Mouse (Mus musculus) limb, embryonic 10.5 days (tissue): ENCODE measurements at regions not wholly inside any gene's neighbourhood (a gene's known extent, or its start where the extent isn't known, plus 50 kb on each side); places are given as distances from the start of the nearest gene placed in this dataset.

ENCODE experiments used
- DNase-seq: peaks from one replicate; pipeline ENCODE4 v3.0.0-alpha.2; 2017; ENCODE audit warnings: low spot score
- H3K27ac ChIP-seq: fragments of 300-500 bp; sonication (generic); 2 replicates; pipeline ENCODE4 v1.5.1; 2016; ENCODE audit warnings: mild to moderate bottlenecking
- H3K27me3 ChIP-seq: fragments of 300-500 bp; sonication (generic); 2 replicates; pipeline ENCODE4 v1.6.1; 2016; ENCODE audit warnings: low read depth, mild to moderate bottlenecking; ENCODE audit not compliant: poor library complexity, severe bottlenecking
- H3K36me3 ChIP-seq: fragments of 300-500 bp; sonication (generic); 2 replicates; pipeline ENCODE4 v1.6.1; 2016; ENCODE audit warnings: mild to moderate bottlenecking, moderate library complexity
- H3K4me1 ChIP-seq: fragments of 300-500 bp; sonication (generic); 2 replicates; pipeline ENCODE4 v1.6.1; 2016
- H3K4me3 ChIP-seq: fragments of 300-500 bp; sonication (generic); 2 replicates; pipeline ENCODE4 v1.5.1; 2016; ENCODE audit warnings: mild to moderate bottlenecking, moderate library complexity
- H3K9me3 ChIP-seq: fragments of 300-500 bp; sonication (generic); replicated peaks from 2 replicates; pipeline ENCODE4 v1.6.1; 2016; ENCODE audit warnings: mild to moderate bottlenecking
- WGBS: fragments of 180-500 bp; shearing (Covaris S2); methylation state at CpG from one replicate; pipeline ENCODE4 v1.1.7; 2016; 5-methylcytosine and 5-hydroxymethylcytosine counted together

GRCm38 (mm10) chr6:100491811-100492210 lies 179.1 kb downstream of the Shq1 start:
- DNase-seq = no peak
- H3K36me3 ChIP-seq = no peaks in the 10 kb centered on the region
- H3K4me1 ChIP-seq = no peaks in the 10 kb centered on the region; the same call in 1 of the 2 replicates
- no peaks in the 10 kb centered on the region for H3K9me3 ChIP-seq
- 91% methylated on average over 6 of the region's 6 CpGs for WGBS
- H3K27me3 ChIP-seq = peaks cover 11% of the 10 kb centered on the region
- no peak overlapping the region for H3K27ac ChIP-seq
- H3K4me3 ChIP-seq = no peak overlapping the region

- no peaks in the 10 kb centered on the region; the same call in 1 of the 2 replicates for H3K4me1 ChIP-seq
- peaks cover 11% of the 10 kb centered on the region for H3K27me3 ChIP-seq
- DNase-seq = no peak
- H3K27ac ChIP-seq = no peak overlapping the region
- no peaks in the 10 kb centered on the region for H3K9me3 ChIP-seq
- WGBS = 91% methylated on average over 7 of the region's 7 CpGs
- no peaks in the 10 kb centered on the region for H3K36me3 ChIP-seq
- no peak overlapping the region for H3K4me3 ChIP-seq
Measured at GRCm38 (mm10) chr6:100490920-100491712, 179.8 kb downstream of the Shq1 start.

GRCm38 (mm10) chr6:100483836-100484235 lies 187.1 kb downstream of the Shq1 start:
- H3K9me3 ChIP-seq = no peaks in the 10 kb centered on the region
- H3K4me1 ChIP-seq = peaks cover 16% of the 10 kb centered on the region
- 59% methylated on average over 3 of the region's 3 CpGs for WGBS
- DNase-seq = no peak
- H3K36me3 ChIP-seq = no peaks in the 10 kb centered on the region
- H3K4me3 ChIP-seq = no peak overlapping the region
- H3K27ac ChIP-seq = no peak overlapping the region
- peaks cover 38% of the 10 kb centered on the region for H3K27me3 ChIP-seq

GRCm38 (mm10) chr6:100483084-100483810 lies 187.7 kb downstream of the Shq1 start:
- Histone ChIP-seq H3K9me3 (no peaks in the 10 kb centered on the region), H3K27me3 (peaks cover 38% of the 10 kb centered on the region), H3K4me1 (peaks cover 16% of the 10 kb centered on the region), H3K4me3 (no peak overlapping the region), H3K36me3 (no peaks in the 10 kb centered on the region), H3K27ac (no peak overlapping the region)
- no peak for DNase-seq
- 7% methylated on average over 14 of the region's 14 CpGs for WGBS

GRCm38 (mm10) chr6:100482572-100482971 lies 188.4 kb downstream of the Shq1 start:
- Histone ChIP-seq H3K9me3 (no peaks in the 10 kb centered on the region), H3K36me3 (no peaks in the 10 kb centered on the region), H3K4me3 (no peak overlapping the region), H3K27me3 (peaks cover 44% of the 10 kb centered on the region), H3K27ac (no peak overlapping the region), H3K4me1 (peaks cover 16% of the 10 kb centered on the region)
- DNase-seq = no peak
- WGBS = 47% methylated on average over 7 of the region's 7 CpGs

GRCm38 (mm10) chr6:100480525-100480924 lies 190.4 kb downstream of the Shq1 start:
- DNase-seq = no peak
- Histone ChIP-seq H3K27ac (no peak overlapping the region), H3K27me3 (peaks cover 43% of the 10 kb centered on the region), H3K9me3 (no peaks in the 10 kb centered on the region), H3K4me1 (peaks cover 16% of the 10 kb centered on the region), H3K36me3 (no peaks in the 10 kb centered on the region), H3K4me3 (no peak overlapping the region)
- 85% methylated on average over 3 of the region's 3 CpGs for WGBS

- H3K27me3 ChIP-seq = peaks cover 41% of the 10 kb centered on the region
- no peaks in the 10 kb centered on the region for H3K36me3 ChIP-seq
- no peak overlapping the region for H3K4me3 ChIP-seq
- no peak overlapping the region for H3K27ac ChIP-seq
- WGBS = 79% methylated on average over 6 of the region's 6 CpGs
- H3K9me3 ChIP-seq = no peaks in the 10 kb centered on the region
- H3K4me1 ChIP-seq = peaks cover 16% of the 10 kb centered on the region
- no peak for DNase-seq
Measured at GRCm38 (mm10) chr6:100479881-100480280, 191.1 kb downstream of the Shq1 start.

GRCm38 (mm10) chr6:100479455-100479854 lies 191.5 kb downstream of the Shq1 start:
- H3K4me1 ChIP-seq = peaks cover 16% of the 10 kb centered on the region
- no peak overlapping the region for H3K4me3 ChIP-seq
- H3K9me3 ChIP-seq = no peaks in the 10 kb centered on the region
- peaks cover 36% of the 10 kb centered on the region for H3K27me3 ChIP-seq
- no peak for DNase-seq
- no peak overlapping the region for H3K27ac ChIP-seq
- no peaks in the 10 kb centered on the region for H3K36me3 ChIP-seq
- 88% methylated on average over 4 of the region's 4 CpGs for WGBS

GRCm38 (mm10) chr6:100476550-100477366 lies 189.5 kb upstream of the Rybp start:
- 81% methylated on average over 6 of the region's 6 CpGs for WGBS
- peaks cover 14% of the 10 kb centered on the region for H3K27me3 ChIP-seq
- H3K4me1 ChIP-seq = no peaks in the 10 kb centered on the region

GRCm38 (mm10) chr6:100475341-100475955 lies 188.2 kb upstream of the Rybp start:
- H3K9me3 ChIP-seq = peaks cover 9% of the 10 kb centered on the region; the same call in 1 of the 2 replicates
- 78% methylated on average over 4 of the region's 4 CpGs for WGBS

More at GRCm38 (mm10) chr6:100476550-100477366, 189.5 kb upstream of the Rybp start:
- Histone ChIP-seq H3K27ac (no peak overlapping the region), H3K4me3 (no peak overlapping the region), H3K36me3 (no peaks in the 10 kb centered on the region), H3K9me3 (peaks cover 6% of the 10 kb centered on the region; the same call in 1 of the 2 replicates)
- DNase-seq = no peak

GRCm38 (mm10) chr6:100474326-100474725 lies 187.0 kb upstream of the Rybp start:
- H3K27ac ChIP-seq = no peak overlapping the region
- 0 out of 2 replicates have a peak, but pooled peaks cover 12% of the 10 kb centered on the region for H3K27me3 ChIP-seq
- no peaks in the 10 kb centered on the region for H3K4me1 ChIP-seq
- no peak overlapping the region for H3K4me3 ChIP-seq
- no peak for DNase-seq
- peaks cover 9% of the 10 kb centered on the region; the same call in 1 of the 2 replicates for H3K9me3 ChIP-seq
- 77% methylated on average over 9 of the region's 9 CpGs for WGBS
- H3K36me3 ChIP-seq = no peaks in the 10 kb centered on the region

More at GRCm38 (mm10) chr6:100475341-100475955, 188.2 kb upstream of the Rybp start:
- Histone ChIP-seq H3K27me3 (0 out of 2 replicates have a peak, but pooled peaks cover 8% of the 10 kb centered on the region), H3K27ac (no peak overlapping the region), H3K4me3 (no peak overlapping the region), H3K36me3 (no peaks in the 10 kb centered on the region), H3K4me1 (no peaks in the 10 kb centered on the region)
- no peak for DNase-seq

- no peak overlapping the region for H3K4me3 ChIP-seq
- no peak for DNase-seq
- no peaks in the 10 kb centered on the region for H3K4me1 ChIP-seq
- H3K9me3 ChIP-seq = peaks cover 9% of the 10 kb centered on the region; the same call in 1 of the 2 replicates
- WGBS = 86% methylated on average over 2 of the region's 2 CpGs
- no peak overlapping the region for H3K27ac ChIP-seq
- no peaks in the 10 kb centered on the region for H3K36me3 ChIP-seq
- peaks cover 18% of the 10 kb centered on the region; the same call in 1 of the 2 replicates for H3K27me3 ChIP-seq
Measured at GRCm38 (mm10) chr6:100470071-100470470, 182.8 kb upstream of the Rybp start.
